Mouse (Mus musculus): ENCODE results near the gene Ak5.

The Ak5 gene

GRCm38 (mm10) chr3:152564516-152565113 is 103.5 kb downstream of the Ak5 start:
- no peak for DNase-seq (ENCODE audit: low spot score)

- no peak for DNase-seq (ENCODE audit: low spot score)
Observed at GRCm38 (mm10) chr3:152563833-152564232, 104.3 kb downstream of the Ak5 start.

- no peak for DNase-seq (ENCODE audit: low spot score)
Observed at GRCm38 (mm10) chr3:152561708-152562107, 106.5 kb downstream of the Ak5 start.

- DNase-seq (ENCODE audit: low spot score), result no peak
Observed at GRCm38 (mm10) chr3:152559295-152559694, 108.9 kb downstream of the Ak5 start.

- no peak for DNase-seq (ENCODE audit: low spot score)
Observed at GRCm38 (mm10) chr3:152558106-152558505, 110.1 kb downstream of the Ak5 start.

- no peak for DNase-seq (ENCODE audit: low spot score)
Observed at GRCm38 (mm10) chr3:152557659-152558058, 110.5 kb downstream of the Ak5 start.

GRCm38 (mm10) chr3:152556919-152557318 is 111.2 kb downstream of the Ak5 start:
- no peak for DNase-seq (ENCODE audit: low spot score)

GRCm38 (mm10) chr3:152556435-152556834 is 111.7 kb downstream of the Ak5 start:
- no peak for DNase-seq (ENCODE audit: low spot score)

GRCm38 (mm10) chr3:152555216-152555615 is 112.9 kb downstream of the Ak5 start:
- DNase-seq (ENCODE audit: low spot score), result no peak

GRCm38 (mm10) chr3:152554366-152554765 is 113.8 kb downstream of the Ak5 start:
- DNase-seq (ENCODE audit: low spot score), result no peak

GRCm38 (mm10) chr3:152552641-152553040 is 115.5 kb downstream of the Ak5 start:
- no peak for DNase-seq (ENCODE audit: low spot score)

GRCm38 (mm10) chr3:152550528-152551115 is 117.5 kb downstream of the Ak5 start:
- no peak for DNase-seq (ENCODE audit: low spot score)

GRCm38 (mm10) chr3:152550031-152550430 is 118.1 kb downstream of the Ak5 start:
- no peak for DNase-seq (ENCODE audit: low spot score)

GRCm38 (mm10) chr3:152544921-152545320 is 123.2 kb downstream of the Ak5 start:
- DNase-seq (ENCODE audit: low spot score), result no peak

GRCm38 (mm10) chr3:152542298-152542697 is 125.9 kb downstream of the Ak5 start:
- DNase-seq (ENCODE audit: low spot score), result no peak

GRCm38 (mm10) chr3:152530344-152530743 is 137.8 kb downstream of the Ak5 start:
- no peak for DNase-seq (ENCODE audit: low spot score)

- no peak for DNase-seq (ENCODE audit: low spot score)
Observed at GRCm38 (mm10) chr3:152529058-152529972, 138.8 kb downstream of the Ak5 start.

GRCm38 (mm10) chr3:152526721-152527120 is 141.4 kb downstream of the Ak5 start:
- DNase-seq (ENCODE audit: low spot score), result no peak

GRCm38 (mm10) chr3:152523315-152523638 is 144.9 kb downstream of the Ak5 start:
- no peak for DNase-seq (ENCODE audit: low spot score)

GRCm38 (mm10) chr3:152522634-152523314 is 145.4 kb downstream of the Ak5 start:
- DNase-seq (ENCODE audit: low spot score), result no peak

- DNase-seq (ENCODE audit: low spot score), result peak; percentile 37
Observed at GRCm38 (mm10) chr3:152521054-152521453, 147.1 kb downstream of the Ak5 start.

- DNase-seq (ENCODE audit: low spot score), result no peak
Observed at GRCm38 (mm10) chr3:152520074-152520473, 148.1 kb downstream of the Ak5 start.

GRCm38 (mm10) chr3:152519556-152519955 is 148.6 kb downstream of the Ak5 start:
- no peak for DNase-seq (ENCODE audit: low spot score)
